Mouse (Mus musculus) lung, postnatal 0 days (tissue): ENCODE data around the gene Arid5b.

Source experiments
- CTCF ChIP-seq: IDR thresholded peaks from 2 replicates; pipeline ENCODE4 v1.5.1; 2016; ENCODE audit warnings: antibody characterized with exemption, mild to moderate bottlenecking
- EP300 ChIP-seq: IDR thresholded peaks from 2 replicates; pipeline ENCODE4 v1.6.1; 2016; ENCODE audit warnings: antibody characterized with exemption, mild to moderate bottlenecking, control low read depth

DNA sequence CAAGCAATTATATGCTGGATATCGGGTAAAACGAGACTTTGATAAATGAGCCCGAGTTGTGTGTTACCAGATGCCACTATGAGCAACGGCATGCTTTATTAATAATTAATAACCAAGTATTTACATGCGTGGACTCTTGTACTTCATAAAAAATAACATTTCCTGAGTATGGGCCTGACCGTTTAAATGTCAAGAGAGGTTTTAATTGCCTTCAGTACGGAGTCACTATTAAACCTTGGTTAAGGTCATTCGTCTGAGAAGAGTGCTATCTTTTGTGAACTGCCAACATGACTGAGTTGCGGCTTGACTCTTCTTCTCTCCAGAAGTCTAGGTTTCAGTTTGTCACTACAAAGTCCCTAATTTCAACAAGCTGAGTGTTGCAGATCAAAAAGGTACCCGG lies 8.8 kb downstream of the Arid5b start:
- TF ChIP-seq CTCF = no peak
- TF ChIP-seq EP300 = no peak
